Mouse (Mus musculus) MEL (cell line): ENCODE measurements around the gene Rasgef1b. TPM values are rescaled to one million over a fixed set of nuclear protein-coding genes. Genes with fewer than 3 reads are reported as not detected.

Experiments
- DNase-seq: peaks from one replicate; pipeline ENCODE4 v3.0.0; 2011; ENCODE audit warnings: low read depth, low spot score
- H3K27ac ChIP-seq: 2 replicates; pipeline ENCODE4 v1.5.1; 2012; ENCODE audit warnings: low read depth, mild to moderate bottlenecking, control low read depth, low read length, moderate library complexity; ENCODE audit not compliant: control insufficient read depth
- H3K27me3 ChIP-seq, 2 experiments: fragments of 150-350 bp in 1 of 2; sonication (generic) in 1 of 2; 2 replicates each; pipeline ENCODE4 v1.6.1; 2012; ENCODE audit warnings: low read length in 2 of 2, mild to moderate bottlenecking in 2 of 2, improper control_type of control experiment in 1 of 2, moderate library complexity in 1 of 2; ENCODE audit not compliant: insufficient read depth in 2 of 2, control insufficient read depth in 1 of 2
- H3K36me3 ChIP-seq, 2 experiments: 2 replicates each; pipeline ENCODE4 v1.6.1; 2012 to 2014; ENCODE audit warnings: low read length in 2 of 2, improper control_type of control experiment in 1 of 2, inconsistent platforms in 1 of 2, mild to moderate bottlenecking in 1 of 2; ENCODE audit not compliant: insufficient read depth in 2 of 2, control insufficient read depth in 1 of 2
- H3K4me1 ChIP-seq, 2 experiments: fragments of 150-350 bp in 1 of 2; sonication (generic) in 1 of 2; 2 replicates each; pipeline ENCODE4 v1.6.1; 2012; ENCODE audit warnings: low read length in 2 of 2, improper control_type of control experiment in 1 of 2, mild to moderate bottlenecking in 1 of 2; ENCODE audit not compliant: insufficient read depth in 2 of 2, control insufficient read depth in 1 of 2
- H3K4me3 ChIP-seq, 2 experiments: fragments of 150-350 bp in 1 of 2; sonication (generic) in 1 of 2; 2 replicates each; pipeline ENCODE4 v1.5.1; 2012; ENCODE audit warnings: low read depth in 2 of 2, low read length in 2 of 2, mild to moderate bottlenecking in 2 of 2, moderate library complexity in 2 of 2, control low read depth in 1 of 2, improper control_type of control experiment in 1 of 2; ENCODE audit not compliant: control insufficient read depth in 1 of 2, insufficient read depth in 1 of 2
- H3K79me2 ChIP-seq: 2 replicates; pipeline ENCODE4 v1.6.1; 2012; ENCODE audit warnings: mild to moderate bottlenecking, low read length, moderate library complexity; ENCODE audit not compliant: control insufficient read depth, poor library complexity, insufficient read depth
- H3K9ac ChIP-seq: 2 replicates; pipeline ENCODE4 v1.6.1; 2012; ENCODE audit warnings: low read depth, mild to moderate bottlenecking, control low read depth, low read length, moderate library complexity; ENCODE audit not compliant: control insufficient read depth, poor library complexity, severe bottlenecking
- H3K9me3 ChIP-seq: fragments of 150-350 bp; sonication (generic); replicated peaks from 2 replicates; pipeline ENCODE4 v1.6.1; 2012; ENCODE audit warnings: mild to moderate bottlenecking, low read length, improper control_type of control experiment, moderate library complexity; ENCODE audit not compliant: insufficient read depth
- CHD2 ChIP-seq: IDR thresholded peaks from 2 replicates; pipeline ENCODE4 v1.6.1; 2011; ENCODE audit warnings: low read length, improper control_type of control experiment
- E2F4 ChIP-seq: IDR thresholded peaks from 2 replicates; pipeline ENCODE4 v1.6.1; 2011; ENCODE audit warnings: low read depth, low read length, improper control_type of control experiment, borderline replicate concordance
- EP300 ChIP-seq, 2 experiments: IDR thresholded peaks; 2 replicates each; pipeline ENCODE4 v1.6.1; 2011; ENCODE audit warnings: improper control_type of control experiment in 2 of 2, low read length in 2 of 2, low read depth in 1 of 2, mild to moderate bottlenecking in 1 of 2
- GATA1 ChIP-seq: IDR thresholded peaks from 2 replicates; pipeline ENCODE4 v1.6.1; 2011; ENCODE audit warnings: low read depth, low read length, improper control_type of control experiment
- HCFC1 ChIP-seq: IDR thresholded peaks from 2 replicates; pipeline ENCODE4 v1.6.1; 2012; ENCODE audit warnings: low read depth, mild to moderate bottlenecking, inconsistent platforms, low read length, improper control_type of control experiment, moderate library complexity
- JUND ChIP-seq: IDR thresholded peaks from 2 replicates; pipeline ENCODE4 v1.6.1; 2011; ENCODE audit warnings: low read depth, mild to moderate bottlenecking, improper control_type of control experiment, low read length
- MAFK ChIP-seq: IDR thresholded peaks from 2 replicates; pipeline ENCODE4 v1.6.1; 2011; ENCODE audit warnings: low read depth, mild to moderate bottlenecking, low read length, improper control_type of control experiment, borderline replicate concordance
- MAX ChIP-seq: IDR thresholded peaks from 2 replicates; pipeline ENCODE4 v1.6.1; 2011; ENCODE audit warnings: low read length, improper control_type of control experiment
- MAZ ChIP-seq: IDR thresholded peaks from 2 replicates; pipeline ENCODE4 v1.6.1; 2012; ENCODE audit warnings: low read depth, mild to moderate bottlenecking, inconsistent platforms, low read length, improper control_type of control experiment
- MXI1 ChIP-seq: IDR thresholded peaks from 2 replicates; pipeline ENCODE4 v1.6.1; 2011; ENCODE audit warnings: mild to moderate bottlenecking, low read depth, low read length, improper control_type of control experiment
- POLR2A ChIP-seq, 2 experiments: IDR thresholded peaks; 2 replicates each; pipeline ENCODE4 v1.6.1; 2011 to 2012; ENCODE audit warnings: low read length in 2 of 2, mild to moderate bottlenecking in 2 of 2, control low read depth in 1 of 2, improper control_type of control experiment in 1 of 2, low read depth in 1 of 2, moderate library complexity in 1 of 2; ENCODE audit not compliant: control insufficient read depth in 1 of 2, insufficient read depth in 1 of 2, poor library complexity in 1 of 2
- POLR2AphosphoS2 ChIP-seq: IDR thresholded peaks from 2 replicates; pipeline ENCODE4 v1.6.1; 2011; ENCODE audit warnings: low read length, improper control_type of control experiment
- RCOR1 ChIP-seq: IDR thresholded peaks from 2 replicates; pipeline ENCODE4 v1.6.1; 2012; ENCODE audit warnings: low read depth, mild to moderate bottlenecking, inconsistent platforms, low read length, improper control_type of control experiment
- TBP ChIP-seq: IDR thresholded peaks from 2 replicates; pipeline ENCODE4 v1.8.0; 2011; ENCODE audit warnings: low read depth, low read length, improper control_type of control experiment
- UBTF ChIP-seq: IDR thresholded peaks from 2 replicates; pipeline ENCODE4 v1.6.1; 2012; ENCODE audit warnings: low read depth, mild to moderate bottlenecking, inconsistent platforms, low read length, improper control_type of control experiment, moderate library complexity, borderline replicate concordance; ENCODE audit not compliant: insufficient read depth
- USF1 ChIP-seq: IDR thresholded peaks from 2 replicates; pipeline ENCODE4 v1.6.1; 2014; ENCODE audit warnings: low read depth, mild to moderate bottlenecking, inconsistent platforms, low read length, improper control_type of control experiment, moderate library complexity
- ZC3H11A ChIP-seq: IDR thresholded peaks from 2 replicates; pipeline ENCODE4 v1.6.1; 2012; ENCODE audit warnings: low read depth, mild to moderate bottlenecking, inconsistent platforms, low read length, improper control_type of control experiment
- polyA plus RNA-seq, 2 experiments: library from polyadenylated mRNA; stranded (reverse) in 1 of 2; unstranded in 1 of 2; fragments of >175 nt in 1 of 2; fragments of >200 nt in 1 of 2; gene quantifications; 2 replicates each; pipeline versions ENCODE4 v1.2.1 to v1.2.4; 2012; ENCODE audit warnings: low replicate concordance in 2 of 2, low read depth in 1 of 2; ENCODE audit not compliant: insufficient read length in 2 of 2, insufficient read depth in 1 of 2, missing spikeins in 1 of 2
- total RNA-seq: library from RNA; depleted of rRNA; stranded (reverse); fragments of 300-350 nt; gene quantifications from 2 replicates; pipeline ENCODE4 v1.2.3, GENCODE M21; 2012

The Rasgef1b gene
- total and polyA plus RNA-seq, 3 experiments = not detected

DNA sequence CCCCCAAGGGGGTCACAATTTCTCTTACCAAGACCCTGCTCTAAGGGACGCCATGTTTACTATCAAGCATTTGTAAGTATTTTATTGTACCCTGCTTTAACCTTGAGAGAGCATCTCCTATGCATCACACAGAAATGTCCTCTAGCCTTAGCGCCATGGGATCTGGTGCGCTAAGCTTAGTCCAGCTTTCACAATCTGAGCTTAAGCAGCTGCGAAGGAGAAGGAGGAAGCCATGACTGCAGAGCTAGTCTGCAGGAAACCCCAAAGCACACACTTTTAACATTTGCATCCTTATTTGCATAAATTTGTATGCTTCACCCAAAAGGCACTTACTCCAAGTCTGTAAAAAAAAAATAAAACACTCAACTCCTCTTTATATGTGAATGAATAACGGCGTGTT lies 354.4 kb downstream of the Rasgef1b start:
- no peak for DNase-seq
- no peaks in the 10 kb centered on the region for H3K36me3 ChIP-seq
- no peaks in the 10 kb centered on the region; a peak in 1 of 4 replicates for H3K27me3 ChIP-seq
- H3K9ac ChIP-seq = no peak overlapping the region
- H3K9me3 ChIP-seq = no peaks in the 10 kb centered on the region
- no peak overlapping the region for H3K27ac ChIP-seq
- no peak for TF ChIP-seq HCFC1
- no peak for TF ChIP-seq E2F4
- no peaks in the 10 kb centered on the region for H3K79me2 ChIP-seq
- H3K4me1 ChIP-seq = no peaks in the 10 kb centered on the region
- no peak overlapping the region for H3K4me3 ChIP-seq

DNA sequence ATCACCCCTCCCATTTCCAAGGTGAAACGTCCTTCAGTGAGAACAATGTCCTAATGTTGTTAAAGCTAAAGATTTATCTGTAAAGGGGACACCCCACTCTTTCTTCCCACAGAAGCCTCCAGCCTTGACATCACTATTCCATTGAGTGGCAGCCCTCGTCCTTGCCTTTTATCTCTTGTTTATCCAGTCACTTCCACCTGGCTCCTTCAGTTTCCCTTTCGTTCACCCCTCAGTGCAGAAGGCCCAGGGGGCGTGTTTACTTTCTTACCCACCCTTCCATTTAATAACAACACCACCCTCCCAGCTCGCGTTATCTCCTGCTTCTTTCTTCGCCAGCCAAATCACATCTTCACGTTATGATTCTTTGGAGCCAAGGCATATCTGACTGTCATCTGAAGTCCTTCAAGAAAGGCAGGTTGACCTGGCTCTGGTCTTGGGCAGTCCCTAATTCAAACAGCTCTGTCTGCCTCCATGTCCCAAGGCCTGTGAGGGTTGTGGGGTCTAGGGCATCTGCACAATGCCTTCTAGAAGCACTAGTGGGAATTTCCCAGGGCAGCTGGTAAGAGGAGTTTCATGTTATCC lies 355.2 kb downstream of the Rasgef1b start:
- Histone ChIP-seq H3K36me3 (no peaks in the 10 kb centered on the region), H3K27me3 (no peaks in the 10 kb centered on the region; a peak in 1 of 4 replicates), H3K9ac (no peak overlapping the region), H3K27ac (no peak overlapping the region), H3K4me3 (no peak overlapping the region), H3K79me2 (no peaks in the 10 kb centered on the region), H3K9me3 (no peaks in the 10 kb centered on the region), H3K4me1 (no peaks in the 10 kb centered on the region)
- no peak for DNase-seq
- no peak for TF ChIP-seq RCOR1
- TF ChIP-seq POLR2A (IDR thresholded peaks at IDR 0.05; ENCODE audit: control insufficient read depth in 1 of 2, insufficient read depth in 1 of 2, low read depth in 1 of 2, low read length in 2 of 2, poor library complexity in 1 of 2) = no peak
- no peak for TF ChIP-seq CHD2
- no peak for TF ChIP-seq TBP
- TF ChIP-seq MAFK = no peak
- TF ChIP-seq EP300 (IDR thresholded peaks at IDR 0.05; ENCODE audit: low read depth in 1 of 2, low read length in 2 of 2) = no peak
- no peak for TF ChIP-seq HCFC1
- TF ChIP-seq ZC3H11A = no peak
- no peak for TF ChIP-seq MXI1
- TF ChIP-seq UBTF = no peak
- no peak for TF ChIP-seq POLR2AphosphoS2
- TF ChIP-seq MAZ = no peak
- no peak for TF ChIP-seq JUND
- TF ChIP-seq USF1 = no peak
- no peak for TF ChIP-seq GATA1
- no peak for TF ChIP-seq MAX
